Mouse (Mus musculus): ENCODE data around the gene Eif3g.

DNA sequence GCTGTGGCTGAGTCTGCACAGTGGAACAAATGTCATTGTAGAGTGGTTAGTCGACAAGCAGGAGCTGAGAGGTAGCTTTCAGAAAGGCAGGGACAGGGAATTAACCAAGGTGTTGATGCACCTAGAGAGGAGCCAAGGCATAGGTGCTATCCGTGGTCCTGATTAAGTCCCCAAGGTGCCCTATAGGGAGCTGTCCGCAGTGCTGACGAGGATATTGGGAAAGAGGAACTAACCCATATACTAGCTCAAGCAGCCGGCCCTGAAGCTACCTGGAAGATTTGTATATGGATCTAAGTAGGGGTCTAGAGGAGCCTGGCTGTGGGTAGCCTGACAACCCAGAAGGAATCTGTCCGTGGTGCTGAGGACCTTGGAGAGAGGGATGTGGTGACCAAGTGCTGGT lies 41.3 kb downstream of the Eif3g start:
- no peak for TF ChIP-seq CTCF (IDR thresholded peaks at IDR 0.05; ENCODE audit: control insufficient read depth, insufficient read depth, insufficient replicate concordance, low read depth, low read length)
- no peak for TF ChIP-seq POLR2A (IDR thresholded peaks at IDR 0.05; ENCODE audit: control insufficient read depth, low read depth, low read length)

Data from testis, adult 2 months (tissue).